Mouse (Mus musculus): ENCODE data around the gene Zfp36. TPM values are rescaled to one million over a fixed set of nuclear protein-coding genes. Genes with fewer than 3 reads are reported as not detected.

The Zfp36 gene
- polyA plus RNA-seq, 1 experiment from 2014 or later, result 4.5 TPM

GRCm38 (mm10) chr7:28382347-28382951 lies 2.4 kb upstream of the Zfp36 start:
- H3K27ac ChIP-seq, result peak overlapping the region; percentile 89
- peaks cover 67% of the 10 kb centered on the region for H3K4me1 ChIP-seq
- no peaks in the 10 kb centered on the region for H3K9me3 ChIP-seq
- peaks cover 11% of the 10 kb centered on the region for H3K27me3 ChIP-seq (ENCODE audit: poor library complexity, severe bottlenecking)
- 81% methylated on average over 9 of the region's 12 CpGs for WGBS
- DNase-seq (ENCODE audit: extremely low spot score, low spot score), result no peak
- peak overlapping the region; percentile 45 for H3K4me3 ChIP-seq
- H3K36me3 ChIP-seq (replicated peaks), result peaks cover 33% of the 10 kb centered on the region

GRCm38 (mm10) chr7:28381938-28382337 lies 1.9 kb upstream of the Zfp36 start:
- Histone ChIP-seq H3K27ac (peak overlapping the region; percentile 89), H3K9me3 (no peaks in the 10 kb centered on the region), H3K27me3 (ENCODE audit: poor library complexity, severe bottlenecking) (peaks cover 14% of the 10 kb centered on the region), H3K36me3 (replicated peaks) (peaks cover 29% of the 10 kb centered on the region), H3K4me3 (peak overlapping the region; percentile 45), H3K4me1 (peaks cover 72% of the 10 kb centered on the region)
- whole genome bisulfite sequencing, result 6% methylated on average over 20 of the region's 20 CpGs
- DNase-seq (ENCODE audit: extremely low spot score, low spot score), result peak; percentile 68

DNA sequence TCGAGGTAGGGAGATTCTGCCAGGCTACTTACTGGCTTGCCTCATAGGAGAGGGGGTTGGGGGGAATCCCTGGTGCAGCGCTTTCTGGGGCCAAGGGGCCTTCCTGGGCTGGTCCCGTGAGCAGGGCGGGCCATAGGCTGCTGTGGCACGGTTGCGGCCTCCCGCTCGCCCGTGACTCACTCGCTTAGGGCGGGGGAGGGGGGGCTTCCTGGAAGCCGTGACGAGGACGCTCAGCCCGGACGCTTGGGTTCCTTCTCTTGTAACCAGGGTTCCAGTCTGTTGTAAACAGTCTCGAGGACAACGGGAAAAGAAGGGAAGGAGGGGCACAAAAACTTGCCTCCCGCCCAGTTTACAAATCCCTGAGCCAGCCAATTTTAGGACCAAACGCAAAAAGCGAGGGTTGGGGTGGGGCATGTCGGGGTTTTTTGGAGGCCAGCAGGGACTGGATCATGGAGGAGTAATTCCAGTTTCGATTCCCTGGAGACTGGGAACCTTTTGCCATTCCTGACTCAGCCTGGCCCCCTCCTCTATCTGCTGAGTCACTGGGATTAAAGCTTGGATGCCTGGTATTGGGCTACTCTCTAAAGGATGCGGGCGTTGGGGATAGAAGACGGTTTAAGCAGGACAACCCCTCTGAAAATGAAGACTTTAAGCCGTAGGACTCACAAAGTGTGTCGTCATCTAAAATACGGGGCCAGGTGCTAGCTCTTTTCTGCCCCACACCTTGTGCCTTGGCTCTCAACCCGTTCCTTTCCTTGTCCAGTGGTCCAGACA lies 1.2 kb upstream of the Zfp36 start:
- 4% methylated on average over 30 of the region's 30 CpGs for WGBS
- H3K36me3 ChIP-seq (replicated peaks), result peaks cover 24% of the 10 kb centered on the region
- peaks cover 14% of the 10 kb centered on the region for H3K27me3 ChIP-seq (ENCODE audit: poor library complexity, severe bottlenecking)
- peak overlapping the region; percentile 89 for H3K27ac ChIP-seq
- H3K4me3 ChIP-seq, result peak overlapping the region; percentile 45
- H3K4me1 ChIP-seq, result peaks cover 75% of the 10 kb centered on the region
- DNase-seq (ENCODE audit: extremely low spot score, low spot score), result peak; percentile 42
- no peaks in the 10 kb centered on the region for H3K9me3 ChIP-seq

DNA sequence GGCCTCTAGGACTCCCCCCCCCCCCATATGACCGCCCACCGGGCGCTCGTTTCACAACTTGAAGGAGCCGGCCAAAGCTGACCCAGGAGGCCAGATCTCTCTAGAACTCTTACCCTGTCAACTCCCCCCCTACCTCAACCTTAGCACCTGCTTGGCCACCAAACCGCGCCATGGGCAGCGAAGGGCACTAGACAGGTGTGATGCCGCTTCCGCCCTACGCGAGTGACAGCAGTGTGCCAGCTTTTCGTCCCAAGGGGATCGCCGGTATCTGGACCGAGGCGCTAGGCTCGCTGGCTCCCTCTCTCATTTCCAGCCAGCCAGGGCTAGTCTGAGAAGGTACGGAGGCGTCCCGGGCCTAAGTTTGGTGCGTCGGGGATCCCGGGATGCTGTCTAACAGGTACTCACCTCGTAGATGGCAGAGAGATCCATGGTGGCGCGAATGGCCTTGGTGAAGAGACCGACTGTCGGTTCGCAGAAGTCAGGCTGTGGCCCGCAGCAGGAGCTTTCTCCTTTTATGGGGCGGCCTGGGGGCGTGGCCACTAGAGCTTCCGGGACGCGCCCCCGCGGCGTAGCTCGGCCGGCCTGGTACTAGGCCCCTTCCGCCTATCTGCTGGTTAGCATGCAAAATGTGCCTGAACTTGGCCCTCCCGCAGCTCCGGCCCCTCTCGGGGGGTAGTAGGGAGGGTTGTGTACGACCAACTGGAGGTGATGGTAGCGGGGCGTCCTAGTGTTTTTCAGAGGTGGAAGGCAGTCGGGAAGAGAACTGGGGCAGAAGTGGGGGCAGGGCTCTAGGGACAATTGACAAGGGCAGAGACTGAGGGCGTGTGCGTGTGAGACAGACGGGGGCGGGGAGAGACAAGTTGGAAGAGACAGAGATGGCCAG lies 1.0 kb downstream of the Zfp36 start:
- peak; percentile 81 for DNase-seq (ENCODE audit: extremely low spot score, low spot score)
- peaks cover 14% of the 10 kb centered on the region for H3K27me3 ChIP-seq (ENCODE audit: poor library complexity, severe bottlenecking)
- peak overlapping the region; percentile 90 for H3K27ac ChIP-seq
- no peaks in the 10 kb centered on the region for H3K9me3 ChIP-seq
- H3K4me1 ChIP-seq, result peaks cover 91% of the 10 kb centered on the region
- H3K4me3 ChIP-seq, result peak overlapping the region; percentile 69
- WGBS, result under 1% methylated on average over 53 of the region's 53 CpGs
- H3K36me3 ChIP-seq (replicated peaks), result peaks cover 9% of the 10 kb centered on the region

DNA sequence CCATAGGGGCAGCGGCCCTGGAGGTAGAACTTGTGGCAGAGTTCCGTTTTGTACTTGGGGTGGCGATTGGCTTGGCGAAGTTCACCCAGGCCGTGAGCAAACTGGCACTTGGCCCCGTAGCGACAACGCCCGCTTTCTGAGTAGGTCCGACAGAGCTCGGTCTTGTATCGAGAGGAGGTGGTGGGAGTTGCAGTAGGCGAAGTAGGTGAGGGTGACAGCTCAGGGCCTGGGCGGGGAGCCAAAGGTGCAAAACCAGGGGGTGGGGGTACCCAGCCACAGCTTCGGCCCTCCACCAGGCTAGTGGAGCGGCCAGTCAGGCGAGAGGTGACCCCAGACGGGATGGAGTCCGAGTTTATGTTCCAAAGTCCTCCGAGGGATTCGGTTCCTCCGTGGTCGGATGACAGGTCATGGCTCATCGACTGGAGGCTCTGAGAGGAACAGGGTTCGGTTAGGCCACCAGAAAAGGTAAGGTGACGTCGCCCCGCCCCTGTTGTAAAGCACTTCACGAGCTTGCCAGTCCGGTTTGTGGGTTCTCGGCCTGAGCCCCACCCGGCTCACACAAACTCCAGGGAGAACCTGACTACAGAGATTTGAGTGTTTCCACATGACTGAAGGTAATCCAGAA lies 1.9 kb downstream of the Zfp36 start:
- H3K9me3 ChIP-seq, result no peaks in the 10 kb centered on the region
- H3K27me3 ChIP-seq (ENCODE audit: poor library complexity, severe bottlenecking), result peaks cover 14% of the 10 kb centered on the region
- H3K36me3 ChIP-seq (replicated peaks), result peaks cover 9% of the 10 kb centered on the region
- H3K27ac ChIP-seq, result peak overlapping the region; percentile 90
- DNase-seq (ENCODE audit: extremely low spot score, low spot score), result no peak
- 53% methylated on average over 32 of the region's 32 CpGs for WGBS
- peaks cover 92% of the 10 kb centered on the region for H3K4me1 ChIP-seq
- peak overlapping the region; percentile 69 for H3K4me3 ChIP-seq

DNA sequence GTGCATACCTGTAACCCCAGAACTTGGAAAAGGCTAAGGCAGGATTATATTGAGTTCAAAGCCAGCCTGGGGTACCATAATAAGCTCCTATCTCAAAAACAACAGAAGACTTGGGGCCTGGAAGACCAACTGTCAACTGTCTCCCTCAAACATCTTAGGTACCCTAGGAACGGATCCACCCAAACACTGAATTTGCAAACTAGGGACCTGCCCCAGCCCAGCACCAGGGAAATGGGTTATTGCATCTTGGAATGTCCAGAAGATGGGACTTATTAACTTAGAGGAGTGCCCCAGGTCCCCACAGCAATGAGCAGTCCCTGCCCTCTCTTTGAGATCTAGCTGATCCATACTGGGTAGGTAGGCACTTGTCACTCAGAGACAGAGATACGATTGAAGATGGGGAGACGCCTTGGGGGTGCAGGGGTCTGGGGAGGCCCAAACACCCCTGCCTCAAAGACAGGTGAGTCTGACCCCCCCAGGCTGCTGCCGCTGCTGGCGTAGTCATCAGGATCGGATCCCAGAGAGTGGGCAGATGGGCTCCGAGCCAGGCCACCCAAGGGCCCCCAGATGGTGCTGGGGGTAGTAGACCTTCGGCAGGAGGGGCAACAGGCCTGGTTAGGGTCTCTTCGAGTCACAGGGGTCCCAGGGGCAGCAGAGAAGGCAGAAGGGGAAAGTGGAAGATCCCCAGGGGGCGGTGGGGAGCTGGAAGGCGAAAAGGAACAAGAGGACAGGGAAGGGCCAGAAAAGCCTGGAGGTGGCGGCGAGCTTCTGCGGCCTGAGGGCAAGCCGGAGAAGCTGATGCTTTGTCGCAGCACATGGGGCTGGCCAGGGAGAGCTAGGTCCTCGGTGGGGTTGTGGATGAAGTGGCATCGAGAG lies 2.6 kb downstream of the Zfp36 start:
- H3K27ac ChIP-seq, result peak overlapping the region; percentile 90; the same call in 1 of the 2 replicates

DNA sequence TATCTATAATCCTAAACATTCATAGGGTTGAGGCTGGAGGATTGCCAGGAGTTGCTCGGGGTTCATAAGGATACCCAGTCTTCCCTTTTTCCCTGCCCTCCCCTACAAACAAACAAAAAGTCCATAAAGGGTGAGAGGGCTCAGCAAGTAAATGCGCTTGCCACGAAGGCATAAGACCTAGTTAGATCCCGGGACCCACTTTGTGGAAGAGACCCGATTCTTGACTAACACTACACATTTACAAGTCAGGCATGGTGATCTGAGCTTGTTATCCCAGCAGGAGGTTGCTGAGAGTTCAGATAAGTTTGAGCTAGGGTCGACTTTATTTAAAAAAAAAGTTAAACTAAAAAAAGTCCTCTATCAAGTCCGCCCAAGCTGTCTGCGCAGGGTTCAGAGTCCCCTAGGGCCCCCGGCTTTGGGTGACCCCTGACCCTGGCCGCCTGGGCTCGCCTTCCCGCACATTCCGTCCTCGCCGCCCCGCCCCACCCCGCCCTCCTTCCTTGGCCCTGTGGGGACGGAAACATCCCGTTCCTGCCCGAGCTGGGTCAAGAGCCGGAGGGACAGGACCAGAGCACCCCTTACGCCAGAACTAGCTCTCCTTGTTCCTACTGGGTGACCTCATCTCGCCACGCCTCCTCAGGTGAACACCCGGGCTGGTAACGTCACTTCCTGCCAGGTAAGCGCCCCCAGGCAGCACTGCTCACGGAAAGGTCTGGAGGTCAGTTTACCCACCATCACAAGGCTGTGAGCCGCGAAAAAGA lies 3.9 kb downstream of the Zfp36 start:
- peaks cover 74% of the 10 kb centered on the region for H3K4me1 ChIP-seq
- peaks cover 9% of the 10 kb centered on the region for H3K36me3 ChIP-seq (replicated peaks)

More for the DNA sequence above, 2.6 kb downstream of the Zfp36 start:
- Histone ChIP-seq H3K27me3 (ENCODE audit: poor library complexity, severe bottlenecking) (peaks cover 14% of the 10 kb centered on the region), H3K9me3 (no peaks in the 10 kb centered on the region), H3K36me3 (replicated peaks) (peaks cover 9% of the 10 kb centered on the region), H3K4me3 (peak overlapping the region; percentile 69), H3K4me1 (peaks cover 85% of the 10 kb centered on the region)
- no peak for DNase-seq (ENCODE audit: extremely low spot score, low spot score)
- 78% methylated on average over 18 of the region's 18 CpGs for WGBS

GRCm38 (mm10) chr7:28375176-28375921 lies 4.7 kb downstream of the Zfp36 start:
- peak overlapping the region; percentile 69 for H3K4me3 ChIP-seq
- DNase-seq (ENCODE audit: extremely low spot score, low spot score), result peak; percentile 90
- peaks cover 14% of the 10 kb centered on the region for H3K27me3 ChIP-seq (ENCODE audit: poor library complexity, severe bottlenecking)
- peaks cover 11% of the 10 kb centered on the region for H3K36me3 ChIP-seq (replicated peaks)
- H3K4me1 ChIP-seq, result peaks cover 74% of the 10 kb centered on the region
- under 1% methylated on average over 36 of the region's 36 CpGs for WGBS
- H3K27ac ChIP-seq, result peak overlapping the region; percentile 90
- no peaks in the 10 kb centered on the region for H3K9me3 ChIP-seq

More for the DNA sequence above, 3.9 kb downstream of the Zfp36 start:
- Histone ChIP-seq H3K27ac (peak overlapping the region; percentile 90), H3K9me3 (no peaks in the 10 kb centered on the region), H3K4me3 (peak overlapping the region; percentile 69), H3K27me3 (ENCODE audit: poor library complexity, severe bottlenecking) (peaks cover 14% of the 10 kb centered on the region)
- 2% methylated on average over 30 of the region's 30 CpGs for WGBS
- peak; percentile 55 for DNase-seq (ENCODE audit: extremely low spot score, low spot score)

- WGBS, result 89% methylated on average over 10 of the region's 10 CpGs
- Histone ChIP-seq H3K4me1 (peaks cover 74% of the 10 kb centered on the region), H3K4me3 (peak overlapping the region; percentile 69), H3K27ac (peak overlapping the region; percentile 90), H3K36me3 (replicated peaks) (peaks cover 18% of the 10 kb centered on the region), H3K9me3 (no peaks in the 10 kb centered on the region), H3K27me3 (ENCODE audit: poor library complexity, severe bottlenecking) (peaks cover 14% of the 10 kb centered on the region)
- no peak for DNase-seq (ENCODE audit: extremely low spot score, low spot score)
Measured at GRCm38 (mm10) chr7:28374647-28375046, 5.4 kb downstream of the Zfp36 start.

GRCm38 (mm10) chr7:28373891-28374495 lies 6.1 kb downstream of the Zfp36 start:
- Histone ChIP-seq H3K36me3 (replicated peaks) (peaks cover 25% of the 10 kb centered on the region), H3K27me3 (ENCODE audit: poor library complexity, severe bottlenecking) (peaks cover 14% of the 10 kb centered on the region), H3K9me3 (no peaks in the 10 kb centered on the region), H3K27ac (peak overlapping the region; percentile 90; the same call in 1 of the 2 replicates), H3K4me3 (0 out of 2 replicates have a peak overlapping the region, but pooled peaks have one; percentile 5), H3K4me1 (peaks cover 74% of the 10 kb centered on the region)
- no peak for DNase-seq (ENCODE audit: extremely low spot score, low spot score)
- 80% methylated on average over 7 of the region's 7 CpGs for WGBS
